Mouse (Mus musculus) right cerebral cortex, postnatal 10 days (tissue): Measurements from ENCODE around the gene Ssty1.
"Not testable (repeated sequence)": the region's sequence is repeated elsewhere in the genome, so short reads cannot be mapped to it uniquely, and the experiment has no call there.

Experiments used
- DNase-seq, 2 experiments: peaks; one replicate each; pipeline ENCODE4 v3.0.0; 2021; ENCODE audit warnings: low spot score in 2 of 2

Ssty1 gene

DNA sequence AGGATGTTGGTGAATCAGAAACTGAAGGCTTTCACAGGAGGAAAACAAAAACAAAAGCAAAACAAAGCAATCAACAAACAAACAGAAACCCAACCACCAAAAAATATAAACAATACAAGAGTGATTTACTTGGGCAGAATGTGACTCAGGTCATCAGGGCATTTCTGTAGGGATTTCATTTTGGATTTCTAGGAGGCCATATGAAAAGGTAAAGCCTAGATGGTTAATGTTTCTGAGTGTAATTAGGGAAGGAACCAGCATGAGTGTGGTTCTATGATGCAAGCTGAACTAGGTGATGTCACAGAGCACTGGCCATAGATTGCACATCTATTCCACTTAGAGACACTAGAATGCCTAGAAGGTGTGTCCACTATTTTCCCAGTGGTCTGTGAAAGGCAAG lies at the start of gene Ssty1:
Gene Ssty1 (plus strand): TSS at position 301 of the 400 bp plus-strand sequence.
- DNase-seq = not testable (repeated sequence)

DNA sequence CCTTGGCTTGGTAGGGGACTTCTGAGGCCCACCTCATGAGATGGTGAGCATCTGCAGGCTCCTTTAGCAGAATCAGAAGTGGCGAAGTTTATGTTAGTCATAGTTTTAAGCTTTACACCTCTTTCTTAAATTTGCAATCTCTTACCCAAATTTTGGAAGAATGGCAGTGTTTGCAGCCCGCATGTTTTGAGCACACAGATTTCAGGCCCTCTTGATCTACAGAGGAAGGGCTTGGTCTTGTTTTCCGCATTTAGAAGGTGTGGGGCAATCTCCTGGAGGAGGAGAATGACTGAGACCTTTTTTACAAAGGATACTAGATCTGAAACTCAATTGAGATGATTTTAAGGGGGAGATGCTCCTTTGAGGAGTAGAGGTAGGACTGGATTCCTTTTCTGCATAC lies 27.2 kb upstream of the Ssty1 start, which contains the start of gene Gm21764:
Gene Gm21764 (minus strand): TSS at position 101 of the 400 bp plus-strand sequence.
- DNase-seq = not testable (repeated sequence)
